Mouse (Mus musculus): ENCODE results near the gene Ccdc66.
A peak's percentile ranks its signal among the peaks of the same experiment; 100 is the strongest.

Ccdc66 gene

GRCm38 (mm10) chr14:27507894-27508643 lies at the start of gene Ccdc66:
TSS of gene Ccdc66 (minus strand) at chr14:27508460.
- DNase-seq (ENCODE audit: low spot score) = peak; percentile 95

- DNase-seq (ENCODE audit: low spot score) = no peak
These were observed 35.7 kb upstream of the Ccdc66 start for GRCm38 (mm10) chr14:27543838-27544426.

- DNase-seq (ENCODE audit: low spot score) = no peak
These were observed 28.2 kb upstream of the Ccdc66 start for GRCm38 (mm10) chr14:27536441-27536840.

GRCm38 (mm10) chr14:27524541-27524940 lies 16.3 kb upstream of the Ccdc66 start:
- no peak for DNase-seq (ENCODE audit: low spot score)

- DNase-seq (ENCODE audit: low spot score) = no peak
These were observed 513 bp upstream of the Ccdc66 start for GRCm38 (mm10) chr14:27508644-27509301.

- DNase-seq (ENCODE audit: low spot score) = no peak
These were observed 7.2 kb downstream of the Ccdc66 start for GRCm38 (mm10) chr14:27501096-27501495.

GRCm38 (mm10) chr14:27493516-27493915 lies 14.7 kb downstream of the Ccdc66 start:
- DNase-seq (ENCODE audit: low spot score) = no peak

- DNase-seq (ENCODE audit: low spot score) = no peak
These were observed 16.9 kb downstream of the Ccdc66 start for GRCm38 (mm10) chr14:27491399-27491798.

GRCm38 (mm10) chr14:27446963-27447362 lies 61.3 kb downstream of the Ccdc66 start:
- no peak for DNase-seq (ENCODE audit: low spot score)

- DNase-seq (ENCODE audit: low spot score) = no peak
These were observed 63.4 kb downstream of the Ccdc66 start for GRCm38 (mm10) chr14:27444851-27445281.

GRCm38 (mm10) chr14:27440921-27441320 lies 67.3 kb downstream of the Ccdc66 start:
- DNase-seq (ENCODE audit: low spot score) = peak; percentile 22

- DNase-seq (ENCODE audit: low spot score) = no peak
These were observed 71.4 kb downstream of the Ccdc66 start for GRCm38 (mm10) chr14:27436826-27437225.

- no peak for DNase-seq (ENCODE audit: low spot score)
These were observed 72.1 kb downstream of the Ccdc66 start for GRCm38 (mm10) chr14:27436116-27436515.

GRCm38 (mm10) chr14:27432064-27432463 lies 76.2 kb downstream of the Ccdc66 start:
- no peak for DNase-seq (ENCODE audit: low spot score)
